Mouse (Mus musculus): ENCODE measurements around the gene Olfr198. TPM values are rescaled to one million over a fixed set of nuclear protein-coding genes. Genes with fewer than 3 reads are reported as not detected.
"Not testable (repeated sequence)": the region's sequence is repeated elsewhere in the genome, so short reads cannot be mapped to it uniquely, and the experiment has no call there.

The Olfr198 gene
- not detected in 2 replicates for polyA plus RNA-seq (2016; fragmentation: Nextera tagmentation; extraction: Ambion mirVana)

GRCm38 (mm10) chr16:59203433-59203832 is at the start of gene Olfr198:
Gene Olfr198 (minus strand): TSS chr16:59203533.
- WGBS: 78% methylated on average over 1 of the region's 1 CpGs
- not testable (repeated sequence) for H3K4me2 ChIP-seq (replicated peaks); H3K9ac ChIP-seq (replicated peaks); H3K27me3 ChIP-seq; H3K9me3 ChIP-seq; H3K27ac ChIP-seq (replicated peaks); H3K4me1 ChIP-seq; ATAC-seq (ENCODE audit: low FRiP score, low read depth); H3K4me3 ChIP-seq; H3K36me3 ChIP-seq

GRCm38 (mm10) chr16:59249684-59250083 is 46.4 kb upstream of the Olfr198 start:
- H3K36me3 ChIP-seq: no peaks in the 10 kb centered on the region
- ATAC-seq (ENCODE audit: low FRiP score, low read depth): no peak
- H3K9ac ChIP-seq (replicated peaks): no peak overlapping the region
- H3K27ac ChIP-seq (replicated peaks): no peak overlapping the region
- H3K27me3 ChIP-seq: no peaks in the 10 kb centered on the region
- no peaks in the 10 kb centered on the region for H3K4me1 ChIP-seq
- no peaks in the 10 kb centered on the region for H3K9me3 ChIP-seq
- H3K4me3 ChIP-seq: no peak overlapping the region
- no peak overlapping the region for H3K4me2 ChIP-seq (replicated peaks)
- WGBS: 90% methylated on average over 17 of the region's 17 CpGs

GRCm38 (mm10) chr16:59219667-59220066 is 16.3 kb upstream of the Olfr198 start, which contains the start of gene Olfr199:
Gene Olfr199 (minus strand): TSS chr16:59219767.
- not testable (repeated sequence) for H3K9me3 ChIP-seq; H3K36me3 ChIP-seq; H3K4me1 ChIP-seq; H3K9ac ChIP-seq (replicated peaks); H3K4me2 ChIP-seq (replicated peaks); ATAC-seq (ENCODE audit: low FRiP score, low read depth); H3K27me3 ChIP-seq; H3K4me3 ChIP-seq; H3K27ac ChIP-seq (replicated peaks)
- WGBS: 76% methylated on average over 1 of the region's 1 CpGs

- not testable (repeated sequence) for H3K4me1 ChIP-seq; H3K9me3 ChIP-seq; H3K36me3 ChIP-seq; H3K27ac ChIP-seq (replicated peaks); H3K27me3 ChIP-seq; H3K9ac ChIP-seq (replicated peaks); H3K4me3 ChIP-seq; H3K4me2 ChIP-seq (replicated peaks)
- ATAC-seq (ENCODE audit: low FRiP score, low read depth): peak; percentile 52; the same call in 1 of the 2 replicates
- 88% methylated on average over 3 of the region's 3 CpGs for WGBS
These were observed 14.5 kb upstream of the Olfr198 start for GRCm38 (mm10) chr16:59217861-59218260.

- no peak for ATAC-seq (ENCODE audit: low FRiP score, low read depth)
- 78% methylated on average over 3 of the region's 3 CpGs for WGBS
- no peak within 1 kb of the TSS for H3K9ac ChIP-seq (replicated peaks)
- H3K27ac ChIP-seq (replicated peaks): no peak within 1 kb of the TSS
- no peaks in the 10 kb centered on the region for H3K9me3 ChIP-seq
- no peaks in the 10 kb centered on the region for H3K4me1 ChIP-seq
- H3K4me2 ChIP-seq (replicated peaks): no peak within 1 kb of the TSS
- H3K27me3 ChIP-seq: no peaks in the 10 kb centered on the region
- no peak within 1 kb of the TSS for H3K4me3 ChIP-seq
- H3K36me3 ChIP-seq: no peaks in the 10 kb centered on the region
These were observed 33.0 kb downstream of the Olfr198 start, which contains the start of gene Olfr196 for GRCm38 (mm10) chr16:59170354-59170753. Gene Olfr196 (minus strand): TSS chr16:59170454.

- no peaks in the 10 kb centered on the region for H3K4me1 ChIP-seq
- no peaks in the 10 kb centered on the region for H3K9me3 ChIP-seq
- no peak for ATAC-seq (ENCODE audit: low FRiP score, low read depth)
- no peak overlapping the region for H3K4me3 ChIP-seq
- no peak overlapping the region for H3K27ac ChIP-seq (replicated peaks)
- WGBS: 86% methylated on average over 2 of the region's 2 CpGs
- no peak overlapping the region for H3K9ac ChIP-seq (replicated peaks)
- H3K4me2 ChIP-seq (replicated peaks): no peak overlapping the region
- H3K27me3 ChIP-seq: no peaks in the 10 kb centered on the region
- H3K36me3 ChIP-seq: no peaks in the 10 kb centered on the region
These were observed 51.3 kb downstream of the Olfr198 start for GRCm38 (mm10) chr16:59151996-59152395.

Other genes with a start within 250 kb of the Olfr198 start
- not detected in 2 replicates for gene Olfr183, start 208.2 kb downstream of the Olfr198 start, polyA plus RNA-seq (2016; fragmentation: Nextera tagmentation; extraction: Ambion mirVana)
- not detected in 2 replicates for gene Olfr186, start 173.2 kb downstream of the Olfr198 start, polyA plus RNA-seq (2016; fragmentation: Nextera tagmentation; extraction: Ambion mirVana)
- gene Olfr187, start 163.8 kb downstream of the Olfr198 start, polyA plus RNA-seq (2016; fragmentation: Nextera tagmentation; extraction: Ambion mirVana): not detected in 2 replicates
- gene Olfr190, start 125.5 kb downstream of the Olfr198 start, polyA plus RNA-seq (2016; fragmentation: Nextera tagmentation; extraction: Ambion mirVana): not detected in 2 replicates
- gene Olfr191, start 113.7 kb downstream of the Olfr198 start, polyA plus RNA-seq (2016; fragmentation: Nextera tagmentation; extraction: Ambion mirVana): not detected in 2 replicates
- gene Olfr193, start 91.7 kb downstream of the Olfr198 start, polyA plus RNA-seq (2016; fragmentation: Nextera tagmentation; extraction: Ambion mirVana): not detected in 2 replicates
- gene Olfr194, start 82.5 kb downstream of the Olfr198 start, polyA plus RNA-seq (2016; fragmentation: Nextera tagmentation; extraction: Ambion mirVana): not detected in 2 replicates
- gene Olfr195, start 56.5 kb downstream of the Olfr198 start, polyA plus RNA-seq (2016; fragmentation: Nextera tagmentation; extraction: Ambion mirVana): not detected in 2 replicates
- gene Olfr196, start 33.1 kb downstream of the Olfr198 start, polyA plus RNA-seq (2016; fragmentation: Nextera tagmentation; extraction: Ambion mirVana): not detected in 2 replicates
- not detected in 2 replicates for gene Olfr199, start 16.2 kb upstream of the Olfr198 start, polyA plus RNA-seq (2016; fragmentation: Nextera tagmentation; extraction: Ambion mirVana)
- not detected in 2 replicates for gene Olfr201, start 69.1 kb upstream of the Olfr198 start, polyA plus RNA-seq (2016; fragmentation: Nextera tagmentation; extraction: Ambion mirVana)
- gene Olfr202, start 83.3 kb upstream of the Olfr198 start, polyA plus RNA-seq (2016; fragmentation: Nextera tagmentation; extraction: Ambion mirVana): not detected in 2 replicates
- gene Olfr203, start 95.3 kb upstream of the Olfr198 start, polyA plus RNA-seq (2016; fragmentation: Nextera tagmentation; extraction: Ambion mirVana): not detected in 2 replicates
- not detected in 2 replicates for gene Olfr204, start 114.7 kb upstream of the Olfr198 start, polyA plus RNA-seq (2016; fragmentation: Nextera tagmentation; extraction: Ambion mirVana)
- gene Olfr205, start 127.6 kb upstream of the Olfr198 start, polyA plus RNA-seq (2016; fragmentation: Nextera tagmentation; extraction: Ambion mirVana): not detected in 2 replicates
- not detected in 2 replicates for gene Olfr206, start 145.7 kb upstream of the Olfr198 start, polyA plus RNA-seq (2016; fragmentation: Nextera tagmentation; extraction: Ambion mirVana)
- gene Olfr209, start 160.5 kb upstream of the Olfr198 start, polyA plus RNA-seq (2016; fragmentation: Nextera tagmentation; extraction: Ambion mirVana): not detected in 2 replicates
- gene Gabrr3, start 203.8 kb upstream of the Olfr198 start, polyA plus RNA-seq (2016; fragmentation: Nextera tagmentation; extraction: Ambion mirVana): 0.27 and 0.35 TPM in 2 replicates

Measured in midbrain, embryonic 12.5 days (tissue).